Mouse (Mus musculus): ENCODE measurements around the gene Ralbp1.

Gene Ralbp1

GRCm38 (mm10) chr17:65885697-65886529 is at the start of gene Ralbp1:
Gene Ralbp1, minus strand, starts transcription at chr17:65885798.
- peak; percentile 19 for DNase-seq

GRCm38 (mm10) chr17:65933741-65934140 is 48.1 kb upstream of the Ralbp1 start:
- peak; percentile 46 for DNase-seq

DNA sequence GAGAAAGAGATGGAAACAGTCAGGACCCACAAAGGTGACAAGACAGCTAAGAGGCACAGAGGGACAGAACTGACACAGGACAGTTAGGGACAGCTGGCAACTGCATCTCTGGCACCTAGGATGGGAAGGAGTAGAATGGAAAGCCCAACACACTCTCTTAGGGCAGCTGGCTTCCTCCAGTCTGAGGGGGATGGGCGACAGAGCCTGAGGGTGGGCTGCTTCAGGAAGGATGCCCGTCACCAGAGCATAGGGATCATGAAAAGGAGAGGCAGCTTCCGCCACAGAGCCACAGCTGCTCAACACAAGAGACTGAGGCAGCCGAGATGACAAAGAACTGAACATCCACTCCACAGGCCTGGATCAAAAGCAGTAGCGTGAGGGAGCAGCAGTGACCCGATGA is 45.9 kb upstream of the Ralbp1 start:
- DNase-seq: no peak

GRCm38 (mm10) chr17:65930960-65931359 is 45.4 kb upstream of the Ralbp1 start:
- DNase-seq: no peak

DNA sequence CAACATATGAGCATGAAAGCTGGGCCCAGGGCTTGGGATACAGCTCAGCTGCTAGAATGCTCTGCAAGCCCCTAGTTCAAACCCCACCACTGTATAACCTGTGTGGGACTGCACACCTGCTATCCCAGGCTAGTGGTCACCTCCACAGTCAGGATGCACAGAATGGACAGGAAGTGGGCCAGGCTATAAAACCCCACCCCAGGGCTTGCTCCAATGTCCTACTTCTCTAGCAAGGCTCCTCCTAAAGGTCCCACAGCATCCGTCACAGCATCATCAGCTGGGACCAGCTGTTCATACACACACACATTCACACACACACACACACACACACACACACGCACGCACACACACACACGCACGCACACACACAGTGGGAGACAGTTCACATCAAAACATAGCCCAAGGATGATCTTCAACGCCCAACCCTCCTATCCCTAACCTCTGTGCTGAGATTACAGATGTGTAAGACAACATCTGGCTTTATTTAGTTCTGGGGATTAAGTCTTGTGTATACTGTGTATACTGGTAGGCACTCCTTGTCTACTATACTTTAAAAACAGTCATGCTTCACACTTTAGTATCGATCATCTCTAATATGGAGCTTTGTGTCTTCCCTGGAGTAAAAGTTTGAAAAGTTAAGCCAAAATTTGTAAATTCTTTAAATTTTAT is 44.7 kb upstream of the Ralbp1 start:
- no peak for DNase-seq

DNA sequence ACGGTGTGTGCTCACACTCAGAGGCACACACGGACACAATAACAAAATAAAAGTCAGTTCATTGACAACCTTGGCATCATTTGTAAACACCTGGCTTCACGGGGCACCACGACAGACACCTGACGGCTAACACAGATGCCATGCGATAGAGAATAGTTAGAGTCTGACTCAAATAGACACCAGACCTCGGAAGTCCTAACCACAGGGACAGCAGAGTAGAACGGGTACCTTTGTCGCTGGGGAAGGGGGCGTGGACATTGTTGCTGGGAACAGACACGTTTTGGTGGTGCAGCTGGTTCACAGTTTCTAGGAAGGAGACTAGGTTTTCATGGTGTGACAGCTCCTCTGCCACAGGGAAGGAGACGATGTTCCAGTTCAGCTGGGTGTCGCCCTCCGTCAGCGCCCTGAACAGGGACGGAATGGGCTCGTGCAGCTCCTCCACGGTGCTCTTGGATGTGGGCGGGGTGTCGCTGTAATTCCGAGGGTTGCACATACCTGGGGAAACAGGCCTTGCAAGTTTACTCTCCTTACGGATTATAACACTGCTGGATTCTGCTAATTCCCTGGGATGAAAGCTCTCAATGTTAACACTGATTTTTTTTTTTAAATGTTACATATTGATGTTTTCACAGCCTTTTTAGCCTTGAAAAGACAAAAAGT is 43.9 kb upstream of the Ralbp1 start:
- DNase-seq: peak; percentile 23

DNA sequence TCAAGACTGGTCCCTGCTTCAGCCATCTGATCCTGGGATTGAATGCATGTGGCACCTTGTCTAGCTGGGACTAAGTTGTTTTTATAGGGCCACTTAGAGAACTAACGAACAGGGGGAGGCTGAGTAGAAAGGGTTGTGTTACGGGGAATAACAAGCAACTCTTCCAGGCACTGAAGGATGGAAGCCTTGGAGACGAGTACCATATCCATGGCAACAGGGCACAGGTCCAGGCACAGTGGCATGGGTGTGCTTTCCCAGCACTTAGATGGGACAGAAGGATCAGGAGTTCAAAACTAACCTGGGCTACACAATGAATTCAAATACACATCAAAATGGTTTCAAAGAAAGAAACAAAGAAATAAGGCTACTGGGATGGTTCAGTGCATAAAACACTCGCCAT is 41.5 kb upstream of the Ralbp1 start:
- DNase-seq: no peak

DNA sequence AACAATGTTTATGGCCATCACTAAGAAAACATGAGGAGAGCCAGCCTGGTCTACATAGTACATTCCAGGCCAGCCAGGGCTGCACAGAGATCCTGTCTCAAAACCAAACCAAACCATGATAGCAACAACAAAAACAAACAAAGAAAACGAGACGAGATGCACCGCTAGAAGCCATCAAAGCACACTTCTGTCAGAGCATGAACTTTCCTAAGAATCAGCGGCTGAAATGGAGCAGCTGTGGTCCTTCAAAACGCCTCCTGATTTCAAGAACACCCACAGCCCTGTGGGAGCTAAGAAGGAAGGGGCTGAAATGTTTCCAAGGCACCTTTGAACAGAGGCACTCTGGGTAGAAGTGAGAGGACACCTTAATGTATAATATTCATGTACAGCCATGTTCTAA is 38.6 kb upstream of the Ralbp1 start:
- DNase-seq: no peak

- no peak for DNase-seq
These were observed 36.4 kb upstream of the Ralbp1 start for GRCm38 (mm10) chr17:65921975-65922374.

DNA sequence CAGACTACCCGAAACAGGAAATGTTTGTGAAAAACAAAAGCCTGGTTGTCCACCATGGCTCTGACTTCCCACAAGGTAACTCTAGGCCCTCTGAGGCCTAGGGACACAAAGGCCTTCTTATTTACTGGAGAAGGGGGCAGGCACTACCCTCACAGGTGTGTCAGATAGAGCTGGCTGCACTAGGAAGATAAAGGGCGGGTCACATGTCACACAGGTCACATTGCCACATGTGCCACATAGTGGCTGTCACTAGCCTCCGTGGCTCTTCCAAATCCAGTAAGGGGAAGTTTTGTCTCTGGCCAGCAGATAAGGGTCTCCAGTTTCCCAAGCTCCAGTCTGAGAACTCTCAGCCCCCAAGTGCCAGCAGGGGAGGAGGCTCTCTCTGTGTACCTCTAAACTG is 33.6 kb upstream of the Ralbp1 start:
- DNase-seq: no peak

- no peak for DNase-seq
These were observed 30.6 kb upstream of the Ralbp1 start for GRCm38 (mm10) chr17:65916135-65916668.

- DNase-seq: no peak
These were observed 28.5 kb upstream of the Ralbp1 start for GRCm38 (mm10) chr17:65914083-65914482.

GRCm38 (mm10) chr17:65912202-65912601 is 26.6 kb upstream of the Ralbp1 start:
- no peak for DNase-seq

DNA sequence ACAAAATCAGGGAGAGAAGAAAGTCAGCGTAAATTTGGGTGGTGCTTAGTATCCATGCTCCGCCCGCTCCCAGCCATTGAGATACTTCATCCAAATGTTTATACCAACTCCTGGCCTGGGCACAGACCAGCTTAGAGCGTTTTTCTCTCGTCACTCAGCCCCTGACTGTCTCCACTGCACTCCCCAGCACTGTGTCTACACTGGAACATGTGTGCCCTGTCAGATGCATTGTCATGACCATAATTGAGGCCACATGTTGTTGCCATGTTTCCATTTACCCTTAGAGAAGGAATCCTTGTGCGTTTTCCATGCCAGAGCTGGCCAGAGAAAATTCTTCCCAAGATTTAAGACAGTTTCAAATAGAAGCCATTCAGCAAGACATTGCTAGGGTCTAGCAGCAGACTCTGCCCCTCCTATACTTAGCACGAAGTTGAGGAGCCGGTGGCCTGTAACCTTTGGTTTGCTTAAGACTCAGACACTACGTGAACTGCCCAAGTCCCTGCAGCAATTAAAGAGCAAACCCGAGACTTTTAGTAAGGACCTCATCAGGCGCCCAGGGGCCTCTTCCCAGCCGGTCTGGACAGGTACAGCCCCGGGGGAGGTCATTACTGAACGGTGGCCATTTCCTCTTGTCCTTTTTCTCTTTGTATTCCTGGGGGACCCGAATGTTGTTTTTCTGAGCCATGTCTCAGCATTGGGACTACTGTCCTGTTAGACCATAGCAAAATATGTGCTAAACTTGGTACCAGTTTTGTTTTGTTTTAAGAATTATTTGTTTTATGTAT is 25.9 kb upstream of the Ralbp1 start:
- no peak for DNase-seq

GRCm38 (mm10) chr17:65908270-65908669 is 22.7 kb upstream of the Ralbp1 start:
- no peak for DNase-seq

GRCm38 (mm10) chr17:65906895-65907401 is 21.4 kb upstream of the Ralbp1 start:
- peak; percentile 58 for DNase-seq

DNA sequence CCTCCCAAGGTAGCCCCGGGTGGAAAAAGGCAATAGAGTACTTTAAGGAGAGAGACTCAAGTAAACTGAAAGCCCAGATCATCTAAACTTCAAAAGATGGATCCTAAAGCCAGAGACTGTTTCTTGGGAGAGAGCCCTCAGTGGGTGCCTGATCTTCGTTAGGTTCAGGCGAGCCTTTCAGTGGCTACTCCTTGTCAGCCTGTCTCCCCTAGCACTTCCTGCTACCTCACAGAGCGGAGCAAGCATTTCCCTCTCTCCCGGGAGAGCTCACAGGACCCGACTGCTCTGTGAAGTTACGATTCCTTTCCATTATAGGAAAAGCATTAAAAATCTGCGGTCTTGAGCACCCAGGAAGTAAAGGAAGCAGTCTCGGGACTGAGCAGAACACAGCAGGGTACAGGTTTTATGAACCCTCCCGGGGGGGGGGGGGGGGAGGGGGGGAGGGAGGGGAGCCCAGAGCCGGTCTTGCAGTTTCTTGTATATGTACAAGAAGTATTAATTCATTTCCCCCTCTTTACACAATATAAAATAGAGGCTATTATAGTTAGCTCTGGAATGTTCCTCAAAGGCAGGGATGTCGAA is 20.8 kb upstream of the Ralbp1 start:
- peak; percentile 39 for DNase-seq

DNA sequence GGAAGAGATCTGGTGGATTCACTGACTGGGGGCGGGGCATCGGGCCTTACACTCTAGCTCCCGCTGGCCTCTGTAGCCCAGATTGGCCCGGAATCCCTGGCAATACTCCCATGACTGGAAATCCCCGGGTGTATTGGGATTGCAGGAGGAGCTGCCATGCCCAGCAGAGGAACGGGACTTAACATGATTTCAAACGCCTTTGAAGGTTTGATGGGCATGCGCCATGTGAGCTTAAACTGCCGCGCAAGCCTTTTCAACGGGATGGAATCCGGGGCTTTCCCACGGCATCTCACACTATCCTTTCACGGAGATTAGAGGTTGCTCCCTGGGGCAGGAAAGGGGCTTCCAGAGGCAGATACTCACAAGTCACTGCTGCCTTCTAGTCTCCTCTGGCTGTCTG is 19.6 kb upstream of the Ralbp1 start:
- DNase-seq: no peak

GRCm38 (mm10) chr17:65903826-65904225 is 18.2 kb upstream of the Ralbp1 start:
- no peak for DNase-seq

DNA sequence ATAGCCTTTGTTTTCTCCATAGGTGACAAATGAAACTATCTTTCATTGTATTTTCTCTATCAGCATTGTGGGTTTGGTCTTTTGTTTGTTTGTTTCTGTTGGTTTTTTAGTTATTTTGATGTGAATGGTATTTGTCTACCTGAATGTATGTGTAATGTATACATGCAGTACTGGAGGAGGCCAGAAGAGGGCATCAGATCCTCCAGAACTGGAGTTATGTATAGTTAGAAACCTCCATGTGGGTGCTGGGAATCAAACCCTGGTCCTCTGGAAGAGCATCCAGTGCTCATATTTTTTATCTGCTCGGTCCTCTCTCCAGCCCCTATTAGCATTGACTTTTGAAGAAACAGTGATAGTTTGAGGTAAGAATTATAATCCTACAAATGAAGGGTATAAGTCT is 17.4 kb upstream of the Ralbp1 start:
- no peak for DNase-seq

DNA sequence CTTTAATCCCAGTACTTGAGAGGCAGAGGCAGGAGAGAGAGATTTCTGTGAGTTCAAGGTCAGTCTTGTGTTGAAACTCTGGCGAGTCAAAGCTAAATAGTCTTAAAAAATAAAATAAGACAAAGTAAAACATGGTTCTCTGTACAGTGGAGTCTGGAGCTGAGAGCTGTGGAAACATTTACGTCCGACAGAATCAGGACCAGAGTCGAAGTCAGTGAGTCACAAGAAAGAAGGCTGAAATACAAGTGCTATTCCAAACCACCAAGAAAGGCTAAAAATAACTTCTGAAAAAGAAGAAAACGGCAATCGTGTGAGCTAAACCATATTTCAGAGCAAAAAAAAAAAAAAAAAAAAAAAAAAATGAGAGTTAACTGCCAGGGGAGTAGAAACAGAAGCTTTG is 16.7 kb upstream of the Ralbp1 start:
- no peak for DNase-seq

DNA sequence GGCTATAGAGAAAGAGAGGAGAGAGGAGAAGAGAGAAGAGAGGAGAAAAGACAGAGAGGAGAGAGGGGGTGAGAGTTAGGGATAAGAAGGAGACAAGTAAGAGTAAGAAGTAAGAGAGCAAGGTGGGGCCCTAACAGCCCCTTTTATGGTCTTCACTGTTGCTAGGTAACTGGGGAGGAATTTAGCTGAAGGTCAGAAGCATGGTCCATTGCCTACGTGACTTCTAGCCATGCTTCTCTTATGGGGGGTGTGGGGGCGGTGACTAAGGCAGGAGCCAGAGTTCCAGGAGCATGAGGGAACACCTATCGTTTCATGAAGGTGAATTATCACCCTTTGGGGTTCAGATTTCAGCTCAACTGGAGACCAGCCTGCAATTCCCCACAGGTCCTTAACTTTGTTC is 10.4 kb upstream of the Ralbp1 start:
- no peak for DNase-seq
